Mouse (Mus musculus) forebrain, embryonic 11.5 days (tissue): ENCODE measurements at regions not wholly inside any gene's neighbourhood (a gene's known extent, or its start where the extent isn't known, plus 50 kb on each side); places are given as distances from the start of the nearest gene placed in this dataset.
"Not testable (repeated sequence)": the region's sequence is repeated elsewhere in the genome, so short reads cannot be mapped to it uniquely, and the experiment has no call there.

ENCODE experiments used
- ATAC-seq: fragments of 200-750 bp; cut with Nextera tagmentation; replicated peaks from 2 replicates; pipeline ENCODE4 v1.8.0; 2017; ENCODE audit warnings: moderate TSS enrichment; ENCODE audit not compliant: low FRiP score
- DNase-seq: peaks from one replicate; pipeline ENCODE4 v3.0.0-alpha.2; 2017; ENCODE audit warnings: low spot score
- H3K27ac ChIP-seq: fragments of 300-500 bp; sonication (generic); 2 replicates; pipeline ENCODE4 v1.5.1; 2014; ENCODE audit warnings: low read depth, low read length
- H3K27me3 ChIP-seq: fragments of 300-500 bp; sonication (generic); 2 replicates; pipeline ENCODE4 v1.6.1; 2014; ENCODE audit warnings: mild to moderate bottlenecking, low read length, mixed read lengths; ENCODE audit not compliant: control insufficient read depth, insufficient read depth
- H3K36me3 ChIP-seq: fragments of 300-500 bp; sonication (generic); 2 replicates; pipeline ENCODE4 v1.6.1; 2014; ENCODE audit warnings: mild to moderate bottlenecking, low read length, moderate library complexity, mixed read lengths; ENCODE audit not compliant: control insufficient read depth, insufficient read depth
- H3K4me1 ChIP-seq: fragments of 300-500 bp; sonication (generic); replicated peaks from 2 replicates; pipeline ENCODE4 v1.6.1; 2014; ENCODE audit warnings: low read length, mixed read lengths; ENCODE audit not compliant: control insufficient read depth, insufficient read depth
- H3K4me2 ChIP-seq: fragments of 300-500 bp; sonication (generic); 2 replicates; pipeline ENCODE4 v1.6.1; 2014; ENCODE audit warnings: low read depth, mild to moderate bottlenecking, low read length, moderate library complexity, mixed read lengths; ENCODE audit not compliant: severe bottlenecking
- H3K4me3 ChIP-seq: fragments of 300-500 bp; sonication (generic); 2 replicates; pipeline ENCODE4 v1.5.1; 2014; ENCODE audit warnings: low read depth, low read length
- H3K9ac ChIP-seq: fragments of 300-500 bp; sonication (generic); 2 replicates; pipeline ENCODE4 v1.6.1; 2014; ENCODE audit warnings: low read length
- H3K9me3 ChIP-seq: fragments of 300-500 bp; sonication (generic); 2 replicates; pipeline ENCODE4 v1.6.1; 2016; ENCODE audit warnings: low read length, mixed read lengths; ENCODE audit not compliant: control insufficient read depth
- WGBS: fragments of 180-500 bp; shearing (Covaris S2); extraction: QIAGEN DNeasy Blood & Tissue Kit; methylation state at CpG from one replicate; pipeline ENCODE4 v1.1.7; 2014; 5-methylcytosine and 5-hydroxymethylcytosine counted together

- Histone ChIP-seq H3K4me2 (no peak overlapping the region), H3K27me3 (no peaks in the 10 kb centered on the region), H3K27ac (no peak overlapping the region), H3K4me3 (no peak overlapping the region), H3K36me3 (no peaks in the 10 kb centered on the region), H3K9me3 (no peaks in the 10 kb centered on the region), H3K4me1 (no peaks in the 10 kb centered on the region), H3K9ac (no peak overlapping the region)
- ATAC-seq (no peak), DNase-seq (no peak)
- 85% methylated on average over 3 of the region's 3 CpGs for WGBS
Observed at GRCm38 (mm10) chr5:12782681-12783080, 342.5 kb upstream of the Sema3a start.

- no peak overlapping the region for H3K4me2 ChIP-seq
- H3K9me3 ChIP-seq: no peaks in the 10 kb centered on the region
- no peaks in the 10 kb centered on the region for H3K36me3 ChIP-seq
- WGBS: 45% methylated on average over 1 of the region's 1 CpGs
- DNase-seq: no peak
- no peaks in the 10 kb centered on the region for H3K27me3 ChIP-seq
- no peak overlapping the region for H3K4me3 ChIP-seq
- no peak overlapping the region for H3K27ac ChIP-seq
- H3K4me1 ChIP-seq: no peaks in the 10 kb centered on the region
- peak; percentile 76 for ATAC-seq
- H3K9ac ChIP-seq: no peak overlapping the region
Observed at GRCm38 (mm10) chr5:12808729-12809128, 316.5 kb upstream of the Sema3a start.

DNA sequence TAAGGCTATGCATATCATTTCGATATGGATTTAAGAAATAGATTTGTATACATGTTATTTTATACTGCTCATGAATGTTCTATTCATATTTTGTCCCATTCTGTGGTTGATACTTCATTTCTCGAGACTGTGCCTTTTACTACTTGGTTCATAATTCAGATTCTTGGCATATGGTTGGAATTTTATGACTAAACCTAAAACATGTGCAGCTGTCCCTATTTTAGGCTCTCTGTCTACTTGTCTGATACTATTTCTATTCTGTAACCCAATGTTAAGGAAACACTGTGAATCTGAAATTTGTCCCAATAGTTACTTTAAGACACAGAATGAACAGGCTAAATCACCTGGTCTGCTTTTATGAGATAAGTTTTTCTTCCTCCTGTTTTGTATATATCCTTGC lies 315.3 kb upstream of the Sema3a start:
- Histone ChIP-seq H3K36me3 (no peaks in the 10 kb centered on the region), H3K4me3 (no peak overlapping the region), H3K4me1 (no peaks in the 10 kb centered on the region), H3K27me3 (no peaks in the 10 kb centered on the region), H3K9me3 (no peaks in the 10 kb centered on the region), H3K27ac (no peak overlapping the region), H3K9ac (no peak overlapping the region), H3K4me2 (no peak overlapping the region)
- 81% methylated on average over 2 of the region's 2 CpGs for WGBS
- DNase-seq: no peak
- no peak for ATAC-seq

- not testable (repeated sequence) for H3K9ac ChIP-seq, H3K36me3 ChIP-seq, ATAC-seq, H3K4me2 ChIP-seq, DNase-seq, H3K27ac ChIP-seq, H3K27me3 ChIP-seq, H3K4me1 ChIP-seq, H3K9me3 ChIP-seq, H3K4me3 ChIP-seq
- WGBS: 75% methylated on average over 3 of the region's 3 CpGs
Observed at GRCm38 (mm10) chr5:12847207-12847606, 278.0 kb upstream of the Sema3a start.

DNA sequence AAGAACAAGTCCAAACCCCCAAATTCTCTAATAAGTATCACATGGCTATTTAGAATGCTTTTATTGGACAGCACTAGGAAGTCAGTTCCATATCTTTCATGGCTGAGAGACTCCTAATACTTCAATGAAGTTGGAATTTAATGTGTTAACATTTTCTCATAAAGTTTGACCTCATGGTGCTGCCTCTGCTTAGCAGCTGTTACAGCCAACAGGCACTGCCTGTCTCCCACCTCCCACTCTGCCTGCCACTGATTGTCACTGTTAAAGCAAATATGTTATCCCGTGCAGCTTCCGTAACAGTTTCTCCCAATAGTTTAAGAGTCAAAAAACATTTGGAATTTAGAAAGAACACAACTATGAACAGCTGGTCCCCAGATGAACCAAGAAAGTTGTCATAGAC lies 268.3 kb upstream of the Sema3a start:
- H3K27ac ChIP-seq: no peak overlapping the region
- no peaks in the 10 kb centered on the region for H3K4me1 ChIP-seq
- H3K9ac ChIP-seq: no peak overlapping the region
- no peaks in the 10 kb centered on the region for H3K9me3 ChIP-seq
- no peak for ATAC-seq
- no peak overlapping the region for H3K4me2 ChIP-seq
- 88% methylated on average over 2 of the region's 2 CpGs for WGBS
- no peaks in the 10 kb centered on the region for H3K36me3 ChIP-seq
- no peak for DNase-seq
- H3K27me3 ChIP-seq: no peaks in the 10 kb centered on the region
- H3K4me3 ChIP-seq: no peak overlapping the region

DNA sequence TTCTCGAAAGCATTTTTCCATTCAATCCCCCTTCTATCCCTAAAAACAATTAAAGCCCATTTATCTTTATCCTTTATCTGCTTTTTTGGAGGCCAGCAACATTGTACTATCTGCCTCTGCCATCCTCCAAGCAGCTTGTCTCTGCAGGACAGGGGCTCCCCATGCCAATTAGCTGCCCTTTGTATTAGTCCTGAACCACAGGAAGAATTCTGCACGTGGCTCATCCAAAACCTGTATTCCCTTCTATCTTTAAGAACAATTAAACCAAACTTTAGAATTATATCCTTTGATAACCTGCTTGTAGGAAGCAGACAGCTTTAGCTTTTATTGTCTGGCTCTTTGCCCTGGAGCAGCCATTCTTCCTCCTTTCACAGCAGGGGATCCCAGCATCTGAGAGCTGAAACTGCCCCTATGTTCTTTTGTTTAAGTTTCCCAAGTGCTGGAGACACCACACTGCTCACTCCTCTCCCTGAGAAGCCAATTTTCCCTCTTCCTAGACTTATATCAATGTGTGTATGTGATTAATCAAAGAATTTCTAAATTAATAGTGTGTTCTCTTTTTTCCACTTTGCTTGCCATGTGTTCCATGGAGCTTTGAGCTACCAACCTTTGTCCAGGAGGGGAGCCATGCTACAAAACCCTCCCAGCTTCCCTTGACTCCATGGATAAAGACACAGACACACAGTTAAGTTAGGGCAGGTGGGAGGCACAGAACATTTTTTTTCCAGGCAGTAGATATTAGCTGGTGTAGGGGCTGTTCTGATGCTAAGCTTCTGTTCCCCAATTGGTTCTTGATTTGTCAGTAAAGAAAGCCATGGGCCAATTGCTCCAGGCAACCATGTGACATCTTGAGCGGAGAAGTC lies 256.6 kb upstream of the Sema3a start:
- H3K27me3 ChIP-seq: no peaks in the 10 kb centered on the region
- no peak overlapping the region for H3K27ac ChIP-seq
- no peaks in the 10 kb centered on the region for H3K9me3 ChIP-seq
- 28% methylated on average over 3 of the region's 3 CpGs for WGBS
- H3K4me3 ChIP-seq: no peak overlapping the region
- H3K4me1 ChIP-seq: no peaks in the 10 kb centered on the region
- ATAC-seq (peak; percentile 65), DNase-seq (no peak)
- no peak overlapping the region for H3K4me2 ChIP-seq
- no peaks in the 10 kb centered on the region for H3K36me3 ChIP-seq
- no peak overlapping the region for H3K9ac ChIP-seq

DNA sequence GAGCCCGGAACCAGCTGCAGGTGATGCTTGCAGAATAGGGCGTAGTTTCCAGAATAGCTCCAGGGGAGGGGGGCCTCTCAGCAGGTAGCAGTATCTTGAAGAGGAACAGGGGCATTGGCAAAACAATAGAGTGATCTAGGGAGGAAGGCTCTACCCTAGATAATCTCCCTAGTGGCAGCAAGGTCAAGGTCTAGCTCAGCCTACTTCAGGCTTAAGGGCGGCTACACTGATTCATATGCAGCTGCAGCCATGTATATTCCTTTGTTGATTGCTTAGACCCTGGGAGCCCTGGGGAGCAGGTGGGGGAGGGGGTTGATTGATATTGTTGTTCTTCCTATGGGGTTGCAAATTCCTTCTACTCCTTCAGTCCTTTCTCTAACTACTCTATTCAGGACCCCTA lies 252.3 kb upstream of the Sema3a start:
- DNase-seq: no peak
- 93% methylated on average over 3 of the region's 3 CpGs for WGBS

GRCm38 (mm10) chr5:12877595-12878296 lies 247.5 kb upstream of the Sema3a start:
- Histone ChIP-seq H3K27ac (no peak overlapping the region), H3K4me1 (no peaks in the 10 kb centered on the region), H3K9me3 (no peaks in the 10 kb centered on the region), H3K9ac (no peak overlapping the region), H3K4me3 (no peak overlapping the region), H3K4me2 (no peak overlapping the region), H3K27me3 (no peaks in the 10 kb centered on the region), H3K36me3 (no peaks in the 10 kb centered on the region)
- ATAC-seq (no peak), DNase-seq (no peak)
- WGBS: 90% methylated on average over 6 of the region's 6 CpGs

More for the DNA sequence above, 252.3 kb upstream of the Sema3a start:
- Histone ChIP-seq H3K9me3 (no peaks in the 10 kb centered on the region), H3K27me3 (no peaks in the 10 kb centered on the region), H3K4me3 (no peak overlapping the region), H3K9ac (no peak overlapping the region), H3K27ac (no peak overlapping the region), H3K4me2 (no peak overlapping the region), H3K4me1 (no peaks in the 10 kb centered on the region), H3K36me3 (no peaks in the 10 kb centered on the region)
- ATAC-seq: no peak

DNA sequence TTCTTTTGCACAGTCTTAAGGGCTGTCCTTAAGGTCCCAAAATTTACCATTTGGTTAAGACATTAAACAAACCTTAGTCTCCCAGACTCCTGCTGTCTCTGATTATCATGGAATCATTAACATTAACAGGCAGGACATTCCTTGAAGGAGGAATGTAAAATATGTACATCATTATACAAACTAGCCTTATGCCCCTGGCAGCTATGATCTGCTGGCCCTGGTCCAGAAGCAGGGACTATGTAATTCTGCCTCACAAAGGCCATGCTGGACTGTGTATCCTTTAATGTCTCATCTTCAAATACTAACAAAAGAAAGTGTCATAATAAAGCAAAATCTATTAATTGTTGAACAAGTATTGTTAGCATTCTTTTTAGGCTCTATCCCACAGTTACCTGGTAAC lies 232.9 kb upstream of the Sema3a start:
- no peak overlapping the region for H3K4me3 ChIP-seq
- H3K27ac ChIP-seq: no peak overlapping the region
- no peaks in the 10 kb centered on the region for H3K4me1 ChIP-seq
- no peak overlapping the region for H3K4me2 ChIP-seq
- no peak for DNase-seq
- no peak for ATAC-seq
- no peaks in the 10 kb centered on the region for H3K36me3 ChIP-seq
- H3K9ac ChIP-seq: no peak overlapping the region
- H3K27me3 ChIP-seq: no peaks in the 10 kb centered on the region
- no peaks in the 10 kb centered on the region for H3K9me3 ChIP-seq
